Mouse (Mus musculus) MN1 (cell line): ENCODE data around the gene Hdac7.

Experiments used
- DNase-seq: peaks from one replicate; pipeline ENCODE4 v3.0.0-alpha.2; 2016; ENCODE audit warnings: low spot score

The Hdac7 gene

GRCm38 (mm10) chr15:97854551-97854950, 10.2 kb upstream of the Hdac7 start:
- no peak for DNase-seq

DNA sequence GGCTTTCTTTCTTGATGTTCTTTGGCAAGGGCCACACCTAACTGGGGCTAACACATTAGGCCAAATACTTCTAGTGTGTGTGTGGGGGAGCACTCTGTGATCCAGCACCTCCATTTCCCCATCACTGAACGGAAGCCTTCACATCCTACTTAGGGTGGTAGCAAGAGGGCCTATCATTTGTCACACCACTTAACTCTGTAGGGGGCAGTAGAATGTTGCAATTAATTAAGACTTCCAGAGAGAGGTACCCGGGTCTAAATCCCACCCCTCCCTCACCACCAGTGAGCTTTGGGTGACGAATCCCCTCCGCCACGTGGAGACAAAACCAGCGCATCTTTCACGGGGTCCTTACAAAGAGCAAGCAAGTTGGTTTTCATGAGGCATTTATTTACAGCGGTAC, 9.8 kb upstream of the Hdac7 start:
- DNase-seq, result no peak

- no peak for DNase-seq
Observed at GRCm38 (mm10) chr15:97852291-97852690, 8.0 kb upstream of the Hdac7 start.

- no peak for DNase-seq
Observed at GRCm38 (mm10) chr15:97851011-97851410, 6.7 kb upstream of the Hdac7 start.

DNA sequence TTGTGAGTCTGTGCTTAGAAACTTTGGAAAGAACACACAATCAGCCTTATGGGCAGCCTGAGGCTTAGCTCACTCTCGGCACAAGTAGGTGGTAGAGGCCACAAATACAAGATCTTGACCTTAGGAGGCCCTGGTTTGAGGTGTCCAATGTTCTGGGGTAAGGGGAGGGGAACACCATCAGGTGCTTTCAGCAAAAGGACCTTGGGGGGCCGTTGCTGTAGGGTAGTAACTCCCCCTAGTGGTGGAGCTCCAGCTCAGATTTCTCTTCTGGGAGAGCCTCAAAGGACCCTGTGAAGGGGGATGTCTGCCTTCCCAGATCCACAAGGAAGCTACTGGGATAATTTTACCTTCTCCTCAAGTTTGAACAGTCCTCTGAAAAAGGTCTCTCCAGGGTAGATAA, 6.1 kb upstream of the Hdac7 start:
- DNase-seq, result peak; percentile 74

DNA sequence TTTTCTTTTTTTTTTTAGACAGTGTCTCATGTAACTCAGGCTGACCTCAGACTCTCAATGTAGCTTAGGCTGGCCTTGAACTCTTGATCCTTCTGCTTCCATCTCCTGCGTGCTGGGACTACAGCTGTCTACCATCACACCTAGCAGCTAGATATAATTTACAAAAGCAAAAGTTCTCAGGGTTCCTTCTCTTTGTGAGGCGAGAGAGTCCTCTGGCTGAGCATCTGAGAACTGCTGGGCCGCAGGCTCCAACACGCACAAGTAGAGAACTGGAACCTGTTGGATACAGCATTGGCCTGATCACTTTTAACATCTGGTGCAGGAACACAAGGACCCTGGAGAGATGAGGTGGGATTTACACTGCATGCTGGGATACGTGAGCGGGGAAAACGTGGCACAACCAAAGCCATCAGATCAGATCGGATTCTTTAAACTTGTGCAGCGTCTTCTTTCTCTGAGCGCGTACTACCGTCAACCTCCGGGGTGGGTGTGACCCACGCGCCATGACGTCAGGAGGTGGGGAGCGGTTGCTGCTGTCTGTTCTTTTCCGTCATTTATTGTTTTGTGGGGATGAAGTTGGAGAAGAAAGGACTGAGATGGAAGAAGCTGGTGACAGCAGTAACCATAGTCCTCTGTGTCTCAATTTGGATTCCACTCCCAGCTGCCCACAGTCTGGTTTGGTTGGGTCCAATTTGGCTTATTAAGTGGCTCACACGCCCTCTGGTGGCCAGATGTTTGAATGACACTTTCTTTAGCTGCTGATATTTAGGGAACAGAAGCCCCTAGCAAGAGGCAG, 5.0 kb upstream of the Hdac7 start:
- DNase-seq, result peak; percentile 96

GRCm38 (mm10) chr15:97847866-97848265, 3.6 kb upstream of the Hdac7 start:
- DNase-seq, result no peak

GRCm38 (mm10) chr15:97847285-97847684, 3.0 kb upstream of the Hdac7 start:
- DNase-seq, result no peak

DNA sequence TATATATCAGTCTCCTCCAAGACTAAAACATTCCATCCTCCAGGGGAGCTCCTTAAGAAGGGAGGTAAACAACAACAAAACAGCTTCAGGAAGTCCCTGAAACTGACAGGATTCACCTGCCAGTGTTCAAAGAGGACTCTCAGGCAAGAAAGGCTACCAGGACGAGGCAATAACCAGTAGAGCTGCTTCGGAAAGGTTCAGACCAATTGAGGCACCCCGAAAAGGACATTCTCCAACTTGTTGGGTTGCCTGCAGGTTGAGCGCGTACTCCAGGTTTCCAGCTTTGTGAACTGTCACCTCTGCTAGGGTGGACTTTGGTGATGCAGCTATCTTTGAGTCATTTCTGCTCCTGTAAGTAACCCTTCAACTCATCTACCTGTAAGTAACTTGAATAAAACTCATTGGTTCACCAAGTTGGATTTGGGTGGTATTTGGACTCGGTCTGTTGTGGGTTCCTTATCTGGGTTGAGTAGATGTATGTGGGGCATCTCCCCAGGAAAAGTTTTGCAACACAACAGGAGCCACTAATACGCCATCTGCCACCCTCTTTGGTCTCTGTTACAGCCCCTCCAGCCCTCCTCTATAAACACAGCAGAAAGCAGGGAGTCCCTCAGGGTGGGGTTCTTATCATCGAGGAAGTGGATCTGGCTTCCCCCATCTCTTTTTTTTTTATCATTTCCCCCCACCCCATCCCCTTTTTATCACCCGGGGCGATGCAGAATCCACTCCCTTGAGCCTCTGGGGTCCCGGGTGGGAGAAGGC, 2.0 kb upstream of the Hdac7 start:
- DNase-seq, result no peak

DNA sequence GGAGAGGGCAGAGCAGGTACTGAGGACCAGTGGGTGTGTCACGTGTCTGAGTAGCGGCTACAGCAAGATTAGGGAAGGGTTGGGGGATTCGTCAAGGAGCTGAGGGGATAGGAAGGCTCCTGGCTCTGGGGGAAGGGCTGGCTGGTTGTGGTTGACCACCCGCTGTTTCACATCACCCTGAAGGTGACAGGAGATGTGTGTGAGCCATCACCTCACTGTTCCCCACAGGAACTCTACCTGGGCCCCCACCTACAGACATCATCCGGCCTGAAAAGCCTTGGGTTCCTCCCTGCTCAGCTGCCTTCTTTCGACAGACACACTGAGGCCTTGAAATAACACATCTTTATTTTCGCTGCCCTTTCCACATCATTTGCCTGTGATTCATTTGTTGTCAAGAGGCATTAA, 1.1 kb downstream of the Hdac7 start:
- no peak for DNase-seq

DNA sequence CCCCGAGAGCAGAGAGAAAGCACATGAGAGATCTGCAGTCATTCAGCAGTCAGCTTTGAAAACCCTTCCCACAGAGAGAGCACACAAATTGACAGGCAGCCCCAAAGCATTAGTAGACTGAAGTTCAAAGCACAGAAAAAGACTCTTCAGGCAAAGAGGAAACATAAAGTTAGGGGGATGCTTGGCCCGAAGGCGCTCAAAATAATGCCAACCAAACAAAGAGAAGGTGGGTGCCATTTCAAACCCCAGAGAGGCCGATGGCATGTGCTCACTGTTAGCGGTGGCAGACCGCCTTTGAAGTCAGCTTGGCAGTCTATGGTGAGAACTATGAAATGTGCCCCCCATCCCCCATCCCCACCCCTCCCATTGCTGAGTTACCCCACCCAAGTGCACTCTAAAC, 2.2 kb downstream of the Hdac7 start:
- no peak for DNase-seq

GRCm38 (mm10) chr15:97841383-97841782, 2.9 kb downstream of the Hdac7 start:
- no peak for DNase-seq

- no peak for DNase-seq
Observed at GRCm38 (mm10) chr15:97840781-97841180, 3.5 kb downstream of the Hdac7 start.

DNA sequence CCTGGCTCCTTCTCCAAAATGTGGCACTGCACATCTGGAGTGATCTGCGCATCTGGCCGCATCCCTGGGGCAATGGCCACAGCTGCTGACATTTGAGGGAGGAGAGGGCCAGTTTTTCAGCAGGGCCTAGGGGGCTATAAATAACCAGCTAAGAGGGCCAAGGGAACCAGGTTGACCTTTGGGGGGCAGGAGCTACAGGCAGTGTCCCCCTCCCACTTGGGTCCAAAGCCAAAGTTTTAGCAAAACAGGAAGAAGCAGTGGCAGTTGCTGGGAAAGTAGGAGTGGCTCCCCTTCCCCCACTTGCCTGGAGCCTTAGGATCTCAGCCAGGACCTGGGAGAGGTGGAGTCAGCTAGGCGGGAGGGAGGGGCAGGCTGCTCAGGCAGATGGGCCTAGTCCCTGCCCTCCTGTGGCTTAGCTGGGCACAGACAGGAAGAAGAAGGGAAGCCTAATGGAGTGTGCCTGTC, 4.3 kb downstream of the Hdac7 start:
- peak; percentile 77 for DNase-seq

DNA sequence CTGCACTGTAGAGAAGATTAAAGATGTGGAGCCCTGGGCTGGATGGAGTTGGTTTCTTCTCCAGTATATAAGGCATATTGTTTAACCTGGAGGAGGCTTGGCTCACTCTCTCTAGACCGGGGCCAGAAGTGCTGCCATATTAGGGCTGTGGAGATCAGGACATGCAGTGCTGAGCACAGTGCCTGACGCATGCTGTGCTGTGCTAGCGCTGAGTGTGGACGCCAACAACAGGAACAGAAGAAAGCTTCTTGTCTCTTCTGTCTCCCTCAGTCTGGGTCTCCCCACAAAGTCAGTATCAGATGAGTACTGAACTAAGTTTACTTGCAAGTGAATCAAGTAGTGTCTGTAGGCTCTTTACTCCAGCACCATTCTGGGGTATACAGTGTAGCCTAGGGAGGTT, 4.8 kb downstream of the Hdac7 start:
- DNase-seq, result no peak

DNA sequence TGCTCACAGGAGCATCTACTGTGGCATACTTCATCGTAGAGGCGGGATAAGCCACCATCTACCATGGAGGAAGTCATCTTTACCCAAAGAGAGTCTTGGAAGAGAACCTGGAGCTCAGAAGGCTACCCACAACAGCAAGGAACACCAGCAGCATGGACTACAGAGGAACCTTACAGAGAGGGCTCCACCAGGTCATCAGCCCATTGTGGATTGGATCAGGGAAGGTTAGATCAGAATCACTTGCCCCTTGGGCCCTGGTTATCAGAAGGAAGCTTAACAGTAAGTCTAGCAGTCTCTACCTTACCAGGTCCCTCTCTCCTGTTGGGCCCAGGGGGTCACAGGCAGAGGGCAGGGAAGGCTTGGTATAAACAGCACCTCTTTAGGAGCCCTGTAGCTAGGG, 5.3 kb downstream of the Hdac7 start:
- no peak for DNase-seq

DNA sequence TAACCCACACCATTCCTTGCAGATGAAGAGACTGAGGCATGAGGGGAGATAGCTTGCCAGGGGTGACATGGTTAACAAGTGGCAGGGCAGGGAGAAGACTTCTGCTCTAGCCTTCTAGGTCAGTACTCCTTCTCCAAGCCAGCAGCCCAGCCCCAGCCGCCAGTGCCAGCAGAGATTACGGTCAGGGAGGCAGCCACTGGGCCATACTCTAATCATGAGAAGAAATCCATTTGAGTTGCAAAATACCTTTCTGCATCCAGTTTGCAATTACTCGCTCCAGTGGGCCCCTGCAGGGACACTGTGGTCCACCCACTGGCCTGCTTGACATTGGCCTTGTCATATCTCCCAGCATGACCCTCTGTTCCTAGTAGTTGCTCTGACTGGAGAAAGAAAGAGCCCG, 5.9 kb downstream of the Hdac7 start:
- DNase-seq, result no peak

DNA sequence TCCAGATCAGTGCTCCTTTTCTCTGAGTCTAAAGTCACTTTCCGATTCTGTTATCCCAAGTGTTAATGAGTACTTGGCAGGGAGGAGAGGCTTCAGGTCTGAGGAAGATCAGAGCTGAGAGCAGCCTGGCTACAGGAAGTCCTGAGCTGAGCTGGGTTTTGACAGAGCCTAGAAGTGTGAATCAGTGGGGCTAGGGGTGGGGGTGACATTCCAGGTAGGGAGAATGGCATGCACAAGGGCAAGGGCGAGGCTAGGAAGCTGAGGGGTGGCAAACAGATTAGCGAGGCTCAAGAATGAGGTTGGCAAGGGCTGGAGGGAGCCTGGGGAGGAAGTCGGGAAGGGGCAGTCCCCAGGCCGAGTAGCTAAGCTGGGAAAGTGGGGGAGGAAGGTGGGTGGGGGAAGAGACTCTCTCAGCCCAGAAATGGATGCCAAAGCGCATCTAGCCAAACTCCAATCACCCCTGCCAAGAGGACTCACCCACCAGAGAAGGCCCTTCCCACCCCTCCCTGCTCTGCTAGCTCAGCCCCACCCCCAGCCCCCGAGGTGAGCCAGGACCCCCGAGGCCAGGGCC, 6.7 kb downstream of the Hdac7 start:
- no peak for DNase-seq

DNA sequence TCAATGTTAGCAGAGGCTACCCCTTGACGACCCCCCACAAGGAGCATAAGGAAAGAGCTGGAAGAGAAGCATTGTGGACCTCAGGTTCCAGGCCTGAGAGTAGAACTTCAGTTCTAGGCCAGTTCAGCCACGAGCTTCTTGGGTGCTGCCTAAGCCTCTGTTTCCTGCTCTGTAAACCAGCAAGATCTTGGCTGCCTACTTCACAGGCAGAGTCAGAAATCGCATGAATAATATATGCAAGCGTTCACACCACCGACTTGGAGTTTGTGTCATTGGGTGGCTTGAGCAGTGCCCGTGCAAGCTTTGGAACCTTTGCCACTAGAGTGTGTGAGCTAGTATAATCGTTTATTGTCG, 7.4 kb downstream of the Hdac7 start:
- DNase-seq, result no peak

- DNase-seq, result no peak
Observed at GRCm38 (mm10) chr15:97836153-97836893, 8.0 kb downstream of the Hdac7 start.

- DNase-seq, result no peak
Observed at GRCm38 (mm10) chr15:97832764-97833479, 11.4 kb downstream of the Hdac7 start.
